ENCODE assay signal across 8 mouse cellular contexts in genomic region chr11:101149178-101150105, GRCm38 (mm10). TPM values are rescaled to one million over a fixed set of nuclear protein-coding genes. Genes with fewer than 3 reads are reported as not detected.
DNase-seq lines count a peak whose midpoint lies in the region; ATAC-seq and TF ChIP-seq lines count a peak whose summit lies in the region.
"Had no signal": no experiment of that assay in that cellular context is flagged by ENCODE, and none has a peak within 500 bp of the region (broad histone marks: within the 10 kb centered on the region; RNA-seq: fewer than 3 reads in every experiment).

No protein-coding gene starts in this region.

- no peaks in the 10 kb centered on the region for H3K36me3 ChIP-seq in lung, postnatal 0 days (ENCODE audit: insufficient read depth, low read length)
- H3K36me3 ChIP-seq in embryonic facial prominence, embryonic 15.5 days: no peaks in the 10 kb centered on the region

- H3K4me2 ChIP-seq in lung, postnatal 0 days (replicated peaks; ENCODE audit: low read depth, low read length): no peak overlapping the region
- 0 out of 2 replicates have a peak overlapping the region, but pooled peaks have one; percentile 8 for H3K4me2 ChIP-seq in embryonic facial prominence, embryonic 15.5 days (replicated peaks)

- no peak for TF ChIP-seq POLR2A in olfactory bulb, adult 2 months (IDR thresholded peaks at IDR 0.05; ENCODE audit: insufficient read depth, low read depth, low read length)

- 34% methylated on average over 9 of the region's 9 CpGs for WGBS in lung, postnatal 0 days
- WGBS in embryonic facial prominence, embryonic 15.5 days: 19% methylated on average over 9 of the region's 9 CpGs
- WGBS in olfactory bulb, adult 2 months: 36% methylated on average over 9 of the region's 9 CpGs

- no peaks in the 10 kb centered on the region for H3K4me1 ChIP-seq in lung, postnatal 0 days (ENCODE audit: insufficient read depth, low read depth, low read length)
- peaks cover 14% of the 10 kb centered on the region for H3K4me1 ChIP-seq in embryonic facial prominence, embryonic 15.5 days
- peaks cover 11% of the 10 kb centered on the region for H3K4me1 ChIP-seq in olfactory bulb, adult 2 months (ENCODE audit: control insufficient read depth, insufficient read depth, low read length)

- H3K9ac ChIP-seq in lung, postnatal 0 days (replicated peaks; ENCODE audit: low read depth): no peak overlapping the region
- H3K9ac ChIP-seq in embryonic facial prominence, embryonic 15.5 days: no peak overlapping the region

- DNase-seq in lung, postnatal 0 days (ENCODE audit: low spot score): peak; percentile 54
- no peak for DNase-seq in lung, postnatal 10 days
- DNase-seq in heart, postnatal 4 days: peak; percentile 58
- no peak for DNase-seq in left cerebral cortex, adult 9 months (ENCODE audit: low spot score in 2 of 2)
- no peak for DNase-seq in left cerebral cortex, postnatal 36 days (ENCODE audit: low spot score in 2 of 2)

- H3K9me3 ChIP-seq in lung, postnatal 0 days (ENCODE audit: low read length): no peaks in the 10 kb centered on the region
- no peaks in the 10 kb centered on the region for H3K9me3 ChIP-seq in embryonic facial prominence, embryonic 15.5 days (replicated peaks)

- intact Hi-C loops in left cerebral cortex, postnatal 36 days (cut with DNase I): no loop called here

- H3K27me3 ChIP-seq in lung, postnatal 0 days (replicated peaks; ENCODE audit: insufficient read depth, low read length): no peaks in the 10 kb centered on the region
- H3K27me3 ChIP-seq in embryonic facial prominence, embryonic 15.5 days: no peaks in the 10 kb centered on the region

- ATAC-seq in lung, postnatal 0 days: peak; percentile 60
- peak; percentile 75 for ATAC-seq in embryonic facial prominence, embryonic 15.5 days (ENCODE audit: insufficient number of reproducible peaks, low FRiP score, low TSS enrichment, low read depth)

- no peak overlapping the region for H3K4me3 ChIP-seq in lung, postnatal 0 days (ENCODE audit: low read depth, low read length)
- H3K4me3 ChIP-seq in embryonic facial prominence, embryonic 15.5 days (replicated peaks): no peak overlapping the region
- H3K4me3 ChIP-seq in olfactory bulb, adult 2 months (ENCODE audit: insufficient read depth, low read depth, low read length): no peak overlapping the region

- H3K27ac ChIP-seq in lung, postnatal 0 days (ENCODE audit: low read length): peak overlapping the region; percentile 3; the same call in 1 of the 2 replicates
- H3K27ac ChIP-seq in embryonic facial prominence, embryonic 15.5 days (replicated peaks): peak overlapping the region; percentile 84
- peak overlapping the region; percentile 58 for H3K27ac ChIP-seq in olfactory bulb, adult 2 months (ENCODE audit: insufficient read depth, low read depth, low read length)

- TF ChIP-seq EP300 in lung, postnatal 0 days (IDR thresholded peaks at IDR 0.05): no peak

- no peak for TF ChIP-seq CTCF in lung, postnatal 0 days (IDR thresholded peaks at IDR 0.05)
- no peak for TF ChIP-seq CTCF in olfactory bulb, adult 2 months (IDR thresholded peaks at IDR 0.05; ENCODE audit: insufficient read depth, low read depth, low read length)

RNA-seq across cellular contexts. Expression of gene Tubg2, which starts 6.3 kb away (rescaled TPM):
- polyA plus RNA-seq in lung, postnatal 0 days (2015; fragmentation: Nextera tagmentation; extraction: Ambion mirVana): 1.9 and 2.3 TPM in 2 replicates
- 11.1 and 11.9 TPM in 2 replicates for polyA plus RNA-seq in embryonic facial prominence, embryonic 15.5 days (2015; fragmentation: Nextera tagmentation; extraction: Ambion mirVana)
- total RNA-seq in heart, postnatal 4 days (2021): 1 to 10 TPM; 6.6 to 7.0 TPM
- polyA plus RNA-seq in olfactory bulb, adult 2 months (2012; ENCODE audit: insufficient read depth, insufficient read length, low replicate concordance, missing spikeins): not detected in 2 replicates
- total RNA-seq in left cerebral cortex, postnatal 36 days (2021): 10 to 100 TPM; 49.7 to 62.4 TPM
- total RNA-seq: liver, adult 2 months had no signal

RNA-seq across cellular contexts. Expression of gene Cntnap1, which starts 20.9 kb away (rescaled TPM):
- polyA plus RNA-seq in lung, postnatal 0 days (2015; fragmentation: Nextera tagmentation; extraction: Ambion mirVana): 0.24 and 0.56 TPM in 2 replicates
- polyA plus RNA-seq in embryonic facial prominence, embryonic 15.5 days (2015; fragmentation: Nextera tagmentation; extraction: Ambion mirVana): 2.0 and 2.2 TPM in 2 replicates
- 1 to 10 TPM; 1.5 to 1.6 TPM for total RNA-seq in heart, postnatal 4 days (2021)
- polyA plus RNA-seq in olfactory bulb, adult 2 months (2012; ENCODE audit: insufficient read depth, insufficient read length, low replicate concordance, missing spikeins): not detected in 2 replicates
- total RNA-seq in left cerebral cortex, postnatal 36 days (2021): 100 to 1,000 TPM; 167 to 172 TPM

RNA-seq across cellular contexts. Expression of gene Plekhh3, which starts 21.7 kb away (rescaled TPM):
- polyA plus RNA-seq in lung, postnatal 0 days (2015; fragmentation: Nextera tagmentation; extraction: Ambion mirVana): 12.3 and 14.2 TPM in 2 replicates
- 27.2 and 28.7 TPM in 2 replicates for polyA plus RNA-seq in embryonic facial prominence, embryonic 15.5 days (2015; fragmentation: Nextera tagmentation; extraction: Ambion mirVana)
- total RNA-seq in heart, postnatal 4 days (2021): 10 to 100 TPM; 23.1 to 27.3 TPM
- not detected in 2 replicates for polyA plus RNA-seq in olfactory bulb, adult 2 months (2012; ENCODE audit: insufficient read depth, insufficient read length, low replicate concordance, missing spikeins)
- total RNA-seq in left cerebral cortex, postnatal 36 days (2021): 10 to 100 TPM; 12.3 TPM

RNA-seq across cellular contexts. Expression of gene Ccr10, which starts 25.8 kb away (rescaled TPM):
- polyA plus RNA-seq in lung, postnatal 0 days (2015; fragmentation: Nextera tagmentation; extraction: Ambion mirVana): 0.06 and 0.20 TPM in 2 replicates
- polyA plus RNA-seq in embryonic facial prominence, embryonic 15.5 days (2015; fragmentation: Nextera tagmentation; extraction: Ambion mirVana): 0.24 and 0.50 TPM in 2 replicates
- total RNA-seq in heart, postnatal 4 days (2021): not detected
- polyA plus RNA-seq in olfactory bulb, adult 2 months (2012; ENCODE audit: insufficient read depth, insufficient read length, low replicate concordance, missing spikeins): not detected in 2 replicates
- total RNA-seq in left cerebral cortex, postnatal 36 days (2021): under 1 TPM in 1 of 2 experiments, not detected in 1; 0.37 TPM
- total RNA-seq: liver, adult 2 months had no signal

RNA-seq across cellular contexts. Expression of gene Tubg1, which starts 29.7 kb away (rescaled TPM):
- 25.8 TPM in 2 replicates for polyA plus RNA-seq in lung, postnatal 0 days (2015; fragmentation: Nextera tagmentation; extraction: Ambion mirVana)
- 69.7 and 73.4 TPM in 2 replicates for polyA plus RNA-seq in embryonic facial prominence, embryonic 15.5 days (2015; fragmentation: Nextera tagmentation; extraction: Ambion mirVana)
- total RNA-seq in heart, postnatal 4 days (2021): 10 to 100 TPM; 53.5 to 53.7 TPM
- polyA plus RNA-seq in olfactory bulb, adult 2 months (2012; ENCODE audit: insufficient read depth, insufficient read length, low replicate concordance, missing spikeins): not detected in 2 replicates
- 10 to 100 TPM; 45.7 to 49.2 TPM for total RNA-seq in left cerebral cortex, postnatal 36 days (2021)

Comparison
In these comparisons a context has a peak if more than half of its experiments do, and no peak if none do; other contexts are left out.
1. DNase-seq: peak in lung, postnatal 0 days (single experiment) and heart, postnatal 4 days (single experiment); none in lung, postnatal 10 days (single experiment), left cerebral cortex, adult 9 months (0 of 2) and left cerebral cortex, postnatal 36 days (0 of 2).
2. H3K27ac ChIP-seq: peak in every context shown above with its lines; median percentile 84 in embryonic facial prominence, embryonic 15.5 days; 58 in olfactory bulb, adult 2 months; 3 in lung, postnatal 0 days.
3. RNA of gene Plekhh3, which starts 21.7 kb away (polyA plus RNA-seq): 27.2 to 28.7 TPM in embryonic facial prominence, embryonic 15.5 days and 12.3 to 14.2 TPM in lung, postnatal 0 days; not detected in olfactory bulb, adult 2 months; every median in the first group is over 10 times any median in the second.